Mouse (Mus musculus) ovary, postnatal 10 days (tissue): ENCODE measurements around the gene Ssr3.
"Not testable (repeated sequence)": the region's sequence is repeated elsewhere in the genome, so short reads cannot be mapped to it uniquely, and the experiment has no call there.

ENCODE experiments used
- DNase-seq: peaks from one replicate; pipeline ENCODE4 v3.0.0; 2022; ENCODE audit warnings: low spot score

The Ssr3 gene

GRCm38 (mm10) chr3:65392421-65392817 is at the start of gene Ssr3:
Ssr3 (minus strand) TSS chr3:65392623.
- peak; percentile 86 for DNase-seq

GRCm38 (mm10) chr3:65441586-65442111 is 49.2 kb upstream of the Ssr3 start:
- DNase-seq: no peak

- no peak for DNase-seq
Observed at GRCm38 (mm10) chr3:65438511-65439228, 46.2 kb upstream of the Ssr3 start.

- no peak for DNase-seq
Observed at GRCm38 (mm10) chr3:65435812-65436211, 43.4 kb upstream of the Ssr3 start.

GRCm38 (mm10) chr3:65435101-65435571 is 42.7 kb upstream of the Ssr3 start:
- no peak for DNase-seq

- no peak for DNase-seq
Observed at GRCm38 (mm10) chr3:65432236-65432635, 39.8 kb upstream of the Ssr3 start.

- no peak for DNase-seq
Observed at GRCm38 (mm10) chr3:65419706-65420105, 27.3 kb upstream of the Ssr3 start.

GRCm38 (mm10) chr3:65417913-65418594 is 25.6 kb upstream of the Ssr3 start:
- DNase-seq: no peak

GRCm38 (mm10) chr3:65416571-65416970 is 24.1 kb upstream of the Ssr3 start:
- no peak for DNase-seq

GRCm38 (mm10) chr3:65407891-65408290 is 15.5 kb upstream of the Ssr3 start:
- DNase-seq: no peak

GRCm38 (mm10) chr3:65405781-65406180 is 13.4 kb upstream of the Ssr3 start:
- DNase-seq: no peak

- DNase-seq: no peak
Observed at GRCm38 (mm10) chr3:65397566-65397965, 5.1 kb upstream of the Ssr3 start.

GRCm38 (mm10) chr3:65396835-65397504 is 4.5 kb upstream of the Ssr3 start:
- no peak for DNase-seq

- not testable (repeated sequence) for DNase-seq
Observed at GRCm38 (mm10) chr3:65395111-65395510, 2.7 kb upstream of the Ssr3 start.

GRCm38 (mm10) chr3:65391784-65392420 is 521 bp downstream of the Ssr3 start:
- peak; percentile 5 for DNase-seq

- DNase-seq: no peak
Observed at GRCm38 (mm10) chr3:65391222-65391783, 1.1 kb downstream of the Ssr3 start.

GRCm38 (mm10) chr3:65385771-65386170 is 6.7 kb downstream of the Ssr3 start:
- no peak for DNase-seq

- DNase-seq: no peak
Observed at GRCm38 (mm10) chr3:65384431-65384830, 8.0 kb downstream of the Ssr3 start.

GRCm38 (mm10) chr3:65381094-65381493 is 11.3 kb downstream of the Ssr3 start:
- no peak for DNase-seq

- DNase-seq: no peak
Observed at GRCm38 (mm10) chr3:65379884-65380539, 12.4 kb downstream of the Ssr3 start.

GRCm38 (mm10) chr3:65378724-65379123 is 13.7 kb downstream of the Ssr3 start:
- DNase-seq: no peak
